In genomic region chr13:111345486-111346440, GRCm38 (mm10) we compare ENCODE assay signal across 11 mouse cellular contexts.
A peak's percentile ranks its signal among the peaks of the same experiment; 100 is the strongest.
DNase-seq lines count a peak whose midpoint lies in the region; ATAC-seq and TF ChIP-seq lines count a peak whose summit lies in the region.
"Had no signal": no experiment of that assay in that cellular context is flagged by ENCODE, and none has a peak within 500 bp of the region (broad histone marks: within the 10 kb centered on the region; RNA-seq: fewer than 3 reads in every experiment).

No protein-coding gene starts in this region.

- ATAC-seq in lung, postnatal 0 days, result peak; percentile 66
- no peak for ATAC-seq in forebrain, embryonic 12.5 days (ENCODE audit: low FRiP score)
- ATAC-seq in midbrain, embryonic 16.5 days, result no peak

- no peaks in the 10 kb centered on the region for H3K36me3 ChIP-seq in lung, postnatal 0 days (ENCODE audit: insufficient read depth, low read length)
- no peaks in the 10 kb centered on the region for H3K36me3 ChIP-seq in myocyte (ENCODE audit: control insufficient read depth, insufficient read depth)
- no peaks in the 10 kb centered on the region for H3K36me3 ChIP-seq in forebrain, embryonic 12.5 days (replicated peaks)
- no peaks in the 10 kb centered on the region for H3K36me3 ChIP-seq in midbrain, embryonic 16.5 days (ENCODE audit: control insufficient read depth, insufficient read depth, low read length)

- no peak overlapping the region for H3K9ac ChIP-seq in lung, postnatal 0 days (replicated peaks; ENCODE audit: low read depth)
- H3K9ac ChIP-seq in forebrain, embryonic 12.5 days, result no peak overlapping the region
- H3K9ac ChIP-seq in midbrain, embryonic 16.5 days (ENCODE audit: low read depth, low read length), result no peak overlapping the region
- H3K9ac ChIP-seq: hindbrain, embryonic 14.5 days had no signal

- H3K79me2 ChIP-seq in myocyte (ENCODE audit: control insufficient read depth, insufficient read depth), result no peaks in the 10 kb centered on the region

- TF ChIP-seq CTCF in lung, postnatal 0 days (IDR thresholded peaks at IDR 0.05), result no peak
- TF ChIP-seq CTCF in lung, adult 2 months (IDR thresholded peaks at IDR 0.05; ENCODE audit: insufficient read depth, low read length), result no peak

- no peaks in the 10 kb centered on the region for H3K4me1 ChIP-seq in lung, postnatal 0 days (ENCODE audit: insufficient read depth, low read depth, low read length)
- H3K4me1 ChIP-seq in lung, adult 2 months (ENCODE audit: control insufficient read depth, insufficient read depth, low read length), result no peaks in the 10 kb centered on the region; the same call in 1 of the 2 replicates
- peaks cover 4% of the 10 kb centered on the region; the same call in 1 of the 2 replicates for H3K4me1 ChIP-seq in forebrain, embryonic 12.5 days
- no peaks in the 10 kb centered on the region for H3K4me1 ChIP-seq in midbrain, embryonic 16.5 days (ENCODE audit: control insufficient read depth, insufficient read depth, low read length)

- H3K4me2 ChIP-seq in lung, postnatal 0 days (replicated peaks; ENCODE audit: low read depth, low read length), result no peak overlapping the region
- H3K4me2 ChIP-seq in myocyte (ENCODE audit: low read depth), result peak overlapping the region; percentile 49
- H3K4me2 ChIP-seq in forebrain, embryonic 12.5 days, result no peak overlapping the region
- H3K4me2 ChIP-seq in midbrain, embryonic 16.5 days (ENCODE audit: low read length), result no peak overlapping the region
- H3K4me2 ChIP-seq: hindbrain, embryonic 14.5 days had no signal

- TF ChIP-seq POLR2A in lung, adult 2 months (IDR thresholded peaks at IDR 0.05; ENCODE audit: borderline replicate concordance, extremely low read depth, low read depth, low read length), result no peak
- TF ChIP-seq POLR2A in myocyte (IDR thresholded peaks at IDR 0.05; ENCODE audit: insufficient read length, low read depth), result no peak

- H3K27me3 ChIP-seq in lung, postnatal 0 days (replicated peaks; ENCODE audit: insufficient read depth, low read length), result no peaks in the 10 kb centered on the region
- no peaks in the 10 kb centered on the region for H3K27me3 ChIP-seq in myocyte (ENCODE audit: control insufficient read depth, insufficient read depth, insufficient read length)
- H3K27me3 ChIP-seq in forebrain, embryonic 12.5 days, result no peaks in the 10 kb centered on the region
- H3K27me3 ChIP-seq in midbrain, embryonic 16.5 days (ENCODE audit: control insufficient read depth, insufficient read depth, low read depth, low read length), result no peaks in the 10 kb centered on the region

- peak; percentile 15 for DNase-seq in adrenal gland, adult 2 months
- no peak for DNase-seq in adrenal gland, postnatal 25 days
- DNase-seq in lung, postnatal 0 days (ENCODE audit: low spot score), result peak; percentile 28
- no peak for DNase-seq in lung, adult 2 months
- DNase-seq in induced T-regulatory cell, adult 2 months (ENCODE audit: low read depth), result peak; percentile 10
- DNase-seq: gastrocnemius, adult 2 months; kidney, postnatal 25 days had no signal

- H3K9me3 ChIP-seq in lung, postnatal 0 days (ENCODE audit: low read length), result no peaks in the 10 kb centered on the region
- no peaks in the 10 kb centered on the region for H3K9me3 ChIP-seq in forebrain, embryonic 12.5 days
- no peaks in the 10 kb centered on the region for H3K9me3 ChIP-seq in midbrain, embryonic 16.5 days (replicated peaks; ENCODE audit: control insufficient read depth, low read length, poor library complexity, severe bottlenecking)

- no peak overlapping the region for H3K4me3 ChIP-seq in lung, postnatal 0 days (ENCODE audit: low read depth, low read length)
- no peak overlapping the region for H3K4me3 ChIP-seq in lung, adult 2 months (replicated peaks; ENCODE audit: extremely low read depth, low read depth, low read length)
- H3K4me3 ChIP-seq in myocyte, result no peak overlapping the region
- no peak overlapping the region for H3K4me3 ChIP-seq in forebrain, embryonic 12.5 days (replicated peaks)
- no peak overlapping the region for H3K4me3 ChIP-seq in midbrain, embryonic 16.5 days (ENCODE audit: low read depth, low read length)
- H3K4me3 ChIP-seq: gastrocnemius, adult 2 months had no signal

- H3ac ChIP-seq in myocyte (ENCODE audit: control insufficient read depth, insufficient read length), result no peak overlapping the region

- H3K27ac ChIP-seq in lung, postnatal 0 days (ENCODE audit: low read length), result no peak overlapping the region
- no peak overlapping the region for H3K27ac ChIP-seq in forebrain, embryonic 12.5 days
- H3K27ac ChIP-seq in midbrain, embryonic 16.5 days (ENCODE audit: low read length), result no peak overlapping the region
- H3K27ac ChIP-seq: gastrocnemius, adult 2 months; hindbrain, embryonic 14.5 days had no signal

- peak; percentile 41; the same call in 1 of the 2 replicates for TF ChIP-seq EP300 in lung, postnatal 0 days (IDR thresholded peaks at IDR 0.05)

- 45% methylated on average over 15 of the region's 15 CpGs for WGBS in lung, postnatal 0 days
- WGBS in lung, adult 2 months, result 50% methylated on average over 15 of the region's 15 CpGs
- 83% methylated on average over 15 of the region's 15 CpGs for WGBS in forebrain, embryonic 12.5 days
- WGBS in midbrain, embryonic 16.5 days, result 72% methylated on average over 15 of the region's 15 CpGs

TF ChIP-seq in myocyte, 11 proteins besides CTCF, POLR2A, EP300 and RAD21:
- TF ChIP-seq TCF3 (IDR thresholded peaks at IDR 0.05; ENCODE audit: insufficient read length, low read depth) (no peak), POLR2AphosphoS2 (IDR thresholded peaks at IDR 0.05; ENCODE audit: insufficient read length, low read depth) (no peak), CEBPB (IDR thresholded peaks at IDR 0.05; ENCODE audit: insufficient read depth, poor library complexity, severe bottlenecking) (no peak), USF1 (IDR thresholded peaks at IDR 0.05; ENCODE audit: low read depth) (no peak), MYOG (IDR thresholded peaks at IDR 0.05; ENCODE audit: control insufficient read depth in 1 of 3, insufficient read depth in 1 of 3, insufficient read length in 2 of 3, low read depth in 2 of 3) (no peak)
TF ChIP-seq in myocyte: peak in this region for 0.

Comparison
In these comparisons a context has a peak if more than half of its experiments do, and no peak if none do; other contexts are left out.
1. DNase-seq: peak in adrenal gland, adult 2 months (single experiment), lung, postnatal 0 days (single experiment) and induced T-regulatory cell, adult 2 months (single experiment); none in adrenal gland, postnatal 25 days (single experiment) and lung, adult 2 months (single experiment).